35 mouse cellular contexts compared by ENCODE assay signal in the genomic region with DNA sequence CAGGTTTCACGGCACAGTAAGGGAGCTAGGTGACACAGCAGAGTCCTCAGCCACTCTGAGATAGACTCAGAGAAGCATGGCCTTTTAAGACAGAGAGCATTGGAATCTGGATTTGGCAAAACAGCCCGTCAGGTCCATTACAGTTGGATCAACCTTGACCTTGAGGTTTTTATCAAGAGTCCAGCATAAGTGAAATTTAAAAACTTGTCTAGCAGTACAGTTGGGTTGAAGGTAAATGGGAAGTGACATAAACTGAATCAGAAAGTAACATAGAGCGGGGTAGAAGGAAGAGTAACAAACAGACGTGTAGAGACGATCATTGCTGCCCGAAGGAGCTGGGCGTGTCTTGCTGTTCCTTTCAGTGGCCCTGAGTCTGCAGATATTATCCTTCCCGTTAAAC. TPM values are rescaled to one million over a fixed set of nuclear protein-coding genes. Genes with fewer than 3 reads are reported as not detected.
DNase-seq lines count a peak whose midpoint lies in the region; ATAC-seq and TF ChIP-seq lines count a peak whose summit lies in the region.
"Had no signal": no experiment of that assay in that cellular context is flagged by ENCODE, and none has a peak within 500 bp of the region (broad histone marks: within the 10 kb centered on the region; RNA-seq: fewer than 3 reads in every experiment).

No protein-coding gene starts in this region.

- no peak overlapping the region for H3K9ac ChIP-seq in intestine, embryonic 14.5 days (ENCODE audit: low read length)
- no peak overlapping the region for H3K9ac ChIP-seq in intestine, embryonic 16.5 days (ENCODE audit: low read depth, low read length)
- H3K9ac ChIP-seq in MEL (ENCODE audit: control insufficient read depth, low read depth, low read length, poor library complexity, severe bottlenecking), result peak overlapping the region; percentile 88
- no peak overlapping the region for H3K9ac ChIP-seq in hindbrain, embryonic 14.5 days
- H3K9ac ChIP-seq: embryonic facial prominence, embryonic 13.5 days; forebrain, embryonic 12.5 days; forebrain, embryonic 15.5 days; heart, embryonic 13.5 days; hindbrain, embryonic 12.5 days had no signal

- no peak for TF ChIP-seq CTCF in MEL (IDR thresholded peaks at IDR 0.05 in 2 of 3, conservative IDR thresholded peaks at IDR 0.05 in 1 of 3; ENCODE audit: control insufficient read depth in 1 of 3, insufficient read depth in 1 of 3, low read depth in 2 of 3, low read length in 3 of 3, poor library complexity in 1 of 3, severe bottlenecking in 1 of 3)
- no peak for TF ChIP-seq CTCF in small intestine, adult 2 months (IDR thresholded peaks at IDR 0.05; ENCODE audit: extremely low read depth, insufficient read length, insufficient replicate concordance, low read depth, low read length)

- H3K27me3 ChIP-seq in intestine, embryonic 14.5 days (replicated peaks; ENCODE audit: control insufficient read depth, insufficient read depth, low read length), result no peaks in the 10 kb centered on the region
- H3K27me3 ChIP-seq in intestine, embryonic 16.5 days (replicated peaks; ENCODE audit: control insufficient read depth, insufficient read depth, low read length), result no peaks in the 10 kb centered on the region
- H3K27me3 ChIP-seq in MEL (ENCODE audit: control insufficient read depth in 1 of 2, insufficient read depth in 2 of 2, low read length in 2 of 2), result no peaks in the 10 kb centered on the region
- no peaks in the 10 kb centered on the region for H3K27me3 ChIP-seq in small intestine, adult 2 months (ENCODE audit: control insufficient read depth, insufficient read depth, low read length)
- peaks cover 5% of the 10 kb centered on the region; the same call in 1 of the 2 replicates for H3K27me3 ChIP-seq in hindbrain, embryonic 14.5 days (ENCODE audit: control insufficient read depth, insufficient read depth, low read length)
- H3K27me3 ChIP-seq: forebrain, embryonic 15.5 days; heart, embryonic 13.5 days; hindbrain, embryonic 12.5 days; Patski had no signal

- no peak for ATAC-seq in intestine, embryonic 14.5 days (replicated peaks; ENCODE audit: low FRiP score, low TSS enrichment, low read depth)
- ATAC-seq in intestine, embryonic 16.5 days, result no peak
- ATAC-seq in hindbrain, embryonic 14.5 days (ENCODE audit: low FRiP score), result no peak
- ATAC-seq: CD4-positive, CD25-positive, alpha-beta regulatory T cell, adult 4 months; forebrain, embryonic 15.5 days; hindbrain, embryonic 16.5 days; inflammation-experienced regulatory T-cells, adult 6 months; Patski had no signal

- peaks cover 16% of the 10 kb centered on the region for H3K4me1 ChIP-seq in intestine, embryonic 14.5 days (replicated peaks; ENCODE audit: control insufficient read depth, insufficient read depth, low read length)
- peaks cover 12% of the 10 kb centered on the region for H3K4me1 ChIP-seq in intestine, embryonic 16.5 days (ENCODE audit: control insufficient read depth, insufficient read depth, low read length)
- H3K4me1 ChIP-seq in MEL (ENCODE audit: control insufficient read depth in 1 of 2, insufficient read depth in 2 of 2, low read length in 2 of 2), result peaks cover 0 to 8% of the 10 kb centered on the region in 2 experiments; a peak in 2 of 4 replicates
- peaks cover 22% of the 10 kb centered on the region; the same call in 1 of the 2 replicates for H3K4me1 ChIP-seq in small intestine, adult 2 months (ENCODE audit: control insufficient read depth, insufficient read depth, insufficient read length, low read length)
- H3K4me1 ChIP-seq in hindbrain, embryonic 14.5 days (replicated peaks; ENCODE audit: control insufficient read depth, insufficient read depth, low read length), result peaks cover 22% of the 10 kb centered on the region

- no peak overlapping the region for H3K4me3 ChIP-seq in intestine, embryonic 14.5 days (ENCODE audit: low read depth, low read length)
- H3K4me3 ChIP-seq in intestine, embryonic 16.5 days (ENCODE audit: low read length), result no peak overlapping the region
- H3K4me3 ChIP-seq in MEL (ENCODE audit: control insufficient read depth in 1 of 2, insufficient read depth in 1 of 2, low read depth in 2 of 2, low read length in 2 of 2), result peak overlapping the region; percentile 62 to 77
- H3K4me3 ChIP-seq in small intestine, adult 2 months (ENCODE audit: low read depth, low read length), result no peak overlapping the region
- no peak overlapping the region for H3K4me3 ChIP-seq in hindbrain, embryonic 14.5 days (replicated peaks; ENCODE audit: low read length)
- H3K4me3 ChIP-seq: embryonic facial prominence, embryonic 10.5 days; embryonic facial prominence, embryonic 13.5 days; erythroblast, embryonic 14.5 days; forebrain, embryonic 12.5 days; forebrain, embryonic 15.5 days; heart, embryonic 13.5 days; hindbrain, embryonic 12.5 days had no signal

- peaks cover 22% of the 10 kb centered on the region for H3K79me2 ChIP-seq in MEL (ENCODE audit: control insufficient read depth, insufficient read depth, low read length, poor library complexity)

- no peak overlapping the region for H3K4me2 ChIP-seq in intestine, embryonic 14.5 days (ENCODE audit: low read length)
- no peak overlapping the region for H3K4me2 ChIP-seq in intestine, embryonic 16.5 days (ENCODE audit: low read depth, low read length)
- H3K4me2 ChIP-seq in hindbrain, embryonic 14.5 days (replicated peaks), result no peak overlapping the region
- H3K4me2 ChIP-seq: embryonic facial prominence, embryonic 13.5 days; forebrain, embryonic 12.5 days; forebrain, embryonic 15.5 days; heart, embryonic 13.5 days; hindbrain, embryonic 12.5 days had no signal

- H3K36me3 ChIP-seq in intestine, embryonic 14.5 days (ENCODE audit: control insufficient read depth, insufficient read depth, low read length), result no peaks in the 10 kb centered on the region
- no peaks in the 10 kb centered on the region for H3K36me3 ChIP-seq in intestine, embryonic 16.5 days (ENCODE audit: control insufficient read depth, insufficient read depth, low read length)
- peaks cover 0 to 2% of the 10 kb centered on the region in 2 experiments; a peak in 1 of 4 replicates for H3K36me3 ChIP-seq in MEL (ENCODE audit: control insufficient read depth in 1 of 2, insufficient read depth in 2 of 2, low read length in 2 of 2)
- no peaks in the 10 kb centered on the region for H3K36me3 ChIP-seq in small intestine, adult 2 months (ENCODE audit: control insufficient read depth, insufficient read depth, low read length)
- H3K36me3 ChIP-seq in hindbrain, embryonic 14.5 days (replicated peaks; ENCODE audit: control insufficient read depth, insufficient read depth), result no peaks in the 10 kb centered on the region
- H3K36me3 ChIP-seq: embryonic facial prominence, embryonic 13.5 days; forebrain, embryonic 12.5 days; forebrain, embryonic 15.5 days; heart, embryonic 13.5 days; hindbrain, embryonic 12.5 days had no signal

- TF ChIP-seq RAD21 in MEL (IDR thresholded peaks at IDR 0.05; ENCODE audit: low read depth, low read length), result no peak

- peak in 1 of 2 experiments; percentile 44; a peak in 2 of 4 replicates for TF ChIP-seq POLR2A in MEL (IDR thresholded peaks at IDR 0.05; ENCODE audit: control insufficient read depth in 1 of 2, insufficient read depth in 1 of 2, low read depth in 1 of 2, low read length in 2 of 2, poor library complexity in 1 of 2)
- no peak for TF ChIP-seq POLR2A in small intestine, adult 2 months (IDR thresholded peaks at IDR 0.05; ENCODE audit: low read depth, low read length)

- no peak overlapping the region for H3K27ac ChIP-seq in intestine, embryonic 14.5 days (ENCODE audit: low read depth)
- H3K27ac ChIP-seq in intestine, embryonic 16.5 days (ENCODE audit: low read length), result no peak overlapping the region
- peak overlapping the region; percentile 37 for H3K27ac ChIP-seq in MEL (ENCODE audit: control insufficient read depth, low read depth, low read length)
- peak overlapping the region; percentile 99 for H3K27ac ChIP-seq in small intestine, adult 2 months (ENCODE audit: insufficient read depth, low read depth, low read length)
- H3K27ac ChIP-seq in hindbrain, embryonic 14.5 days, result no peak overlapping the region
- H3K27ac ChIP-seq: embryonic facial prominence, embryonic 10.5 days; embryonic facial prominence, embryonic 13.5 days; forebrain, embryonic 12.5 days; forebrain, embryonic 15.5 days; heart, embryonic 13.5 days; hindbrain, embryonic 12.5 days had no signal

- WGBS in intestine, embryonic 14.5 days, result 83% methylated on average over 8 of the region's 8 CpGs
- WGBS in intestine, embryonic 16.5 days, result 71% methylated on average over 8 of the region's 8 CpGs
- WGBS in small intestine, adult 2 months, result 39% methylated on average over 8 of the region's 8 CpGs
- 88% methylated on average over 8 of the region's 8 CpGs for WGBS in hindbrain, embryonic 14.5 days

- peak; percentile 31 for DNase-seq in intestine, embryonic 14.5 days (ENCODE audit: low spot score)
- DNase-seq in A20 (ENCODE audit: low read depth, low spot score) (peak; percentile 84), MEL (ENCODE audit: low read depth, low spot score) (peak; percentile 75)
- DNase-seq in hindbrain, embryonic 14.5 days (ENCODE audit: low spot score), result no peak
- DNase-seq in cerebellum, adult 9-11 months, result no peak
- DNase-seq: adrenal gland, postnatal 14 days; cerebellum, adult 11 months; cerebellum, adult 2 months; cerebellum, postnatal 10 days; cerebellum, postnatal 36 days; embryo, embryonic 11 days; gastrocnemius, postnatal 25 days; heart, adult 18-20 months; heart, postnatal 14 days; heart, postnatal 4 days; kidney, adult 8-10 months had no signal

- TF ChIP-seq EP300 in MEL (IDR thresholded peaks at IDR 0.05; ENCODE audit: low read depth in 1 of 2, low read length in 2 of 2), result no peak

- H3K9me3 ChIP-seq in intestine, embryonic 14.5 days (ENCODE audit: control insufficient read depth, low read length), result no peaks in the 10 kb centered on the region
- H3K9me3 ChIP-seq in intestine, embryonic 16.5 days (ENCODE audit: control insufficient read depth, low read length), result no peaks in the 10 kb centered on the region
- no peaks in the 10 kb centered on the region for H3K9me3 ChIP-seq in MEL (replicated peaks; ENCODE audit: insufficient read depth, low read length)
- no peaks in the 10 kb centered on the region for H3K9me3 ChIP-seq in hindbrain, embryonic 14.5 days (ENCODE audit: control insufficient read depth, low read length)
- H3K9me3 ChIP-seq: embryonic facial prominence, embryonic 10.5 days; embryonic facial prominence, embryonic 13.5 days; forebrain, embryonic 12.5 days; forebrain, embryonic 15.5 days; heart, embryonic 13.5 days; hindbrain, embryonic 12.5 days had no signal

RNA-seq across cellular contexts. Expression of gene Txn1, which starts 2.8 kb away (rescaled TPM):
- polyA plus RNA-seq in intestine, embryonic 14.5 days (2014; fragmentation: Nextera tagmentation; extraction: Ambion mirVana), result 551 and 575 TPM in 2 replicates
- polyA plus RNA-seq in intestine, embryonic 16.5 days (2015; fragmentation: Nextera tagmentation; extraction: Ambion mirVana), result 666 and 671 TPM in 2 replicates
- 366 and 487 TPM in 2 replicates for total RNA-seq in MEL (2012; rRNA removed)
- polyA plus RNA-seq in MEL (2012; ENCODE audit: insufficient read depth in 1 of 2, insufficient read length in 2 of 2, low read depth in 1 of 2, low replicate concordance in 2 of 2, missing spikeins in 1 of 2), result 100 to 1,000 TPM in 1 of 2 experiments, not detected in 1; 395 TPM
- 67.4 and 181 TPM in 2 replicates for polyA plus RNA-seq in small intestine, adult 2 months (2012; rRNA removed)
- 300 and 316 TPM in 2 replicates for polyA plus RNA-seq in hindbrain, embryonic 14.5 days (2014; fragmentation: Nextera tagmentation; extraction: Ambion mirVana)

RNA-seq across cellular contexts. Expression of gene D630039A03Rik, which starts 43.0 kb away (rescaled TPM):
- polyA plus RNA-seq in intestine, embryonic 14.5 days (2014; fragmentation: Nextera tagmentation; extraction: Ambion mirVana), result 5.7 and 6.1 TPM in 2 replicates
- polyA plus RNA-seq in intestine, embryonic 16.5 days (2015; fragmentation: Nextera tagmentation; extraction: Ambion mirVana), result 13.3 and 14.1 TPM in 2 replicates
- not detected in 2 replicates for total RNA-seq in MEL (2012; rRNA removed)
- polyA plus RNA-seq in MEL (2012; ENCODE audit: insufficient read depth in 1 of 2, insufficient read length in 2 of 2, low read depth in 1 of 2, low replicate concordance in 2 of 2, missing spikeins in 1 of 2), result not detected
- polyA plus RNA-seq in small intestine, adult 2 months (2012; rRNA removed), result 3.2 and 13.4 TPM in 2 replicates
- 0.07 and 0.21 TPM in 2 replicates for polyA plus RNA-seq in hindbrain, embryonic 14.5 days (2014; fragmentation: Nextera tagmentation; extraction: Ambion mirVana)
- total RNA-seq: gastrocnemius, postnatal 25 days; heart, postnatal 4 days had no signal
- polyA plus RNA-seq: erythroblast, embryonic 14.5 days; forebrain, embryonic 12.5 days; forebrain, embryonic 15.5 days had no signal

RNA-seq across cellular contexts. Expression of gene Txndc8, which starts 49.9 kb away (rescaled TPM):
- not detected in 2 replicates for polyA plus RNA-seq in intestine, embryonic 14.5 days (2014; fragmentation: Nextera tagmentation; extraction: Ambion mirVana)
- polyA plus RNA-seq in intestine, embryonic 16.5 days (2015; fragmentation: Nextera tagmentation; extraction: Ambion mirVana), result not detected in 2 replicates
- total RNA-seq in MEL (2012; rRNA removed), result not detected in 2 replicates
- polyA plus RNA-seq in MEL (2012; ENCODE audit: insufficient read depth in 1 of 2, insufficient read length in 2 of 2, low read depth in 1 of 2, low replicate concordance in 2 of 2, missing spikeins in 1 of 2), result not detected
- not detected in 2 replicates for polyA plus RNA-seq in small intestine, adult 2 months (2012; rRNA removed)
- polyA plus RNA-seq in hindbrain, embryonic 14.5 days (2014; fragmentation: Nextera tagmentation; extraction: Ambion mirVana), result not detected in 2 replicates
- total RNA-seq: adrenal gland, adult 18-20 months; adrenal gland, postnatal 14 days; ES-E14; gastrocnemius, adult 8-10 months; gastrocnemius, postnatal 25 days; heart, adult 18-20 months; heart, postnatal 14 days; heart, postnatal 4 days had no signal
- polyA plus RNA-seq: C2C12; CD4-positive, CD25-positive, alpha-beta regulatory T cell, adult 4 months; cerebellum, adult 2 months; cortical plate, adult 2 months; embryonic facial prominence, embryonic 10.5 days; embryonic facial prominence, embryonic 13.5 days; erythroblast, embryonic 14.5 days; forebrain, embryonic 12.5 days; forebrain, embryonic 15.5 days; heart, embryonic 13.5 days; heart, embryonic 16.5 days; hindbrain, embryonic 12.5 days; hindbrain, embryonic 16.5 days; inflammation-experienced regulatory T-cells, adult 6 months; Patski had no signal

Comparison
In these comparisons a context has a peak if more than half of its experiments do, and no peak if none do; other contexts are left out.
1. DNase-seq: peak in intestine, embryonic 14.5 days (single experiment), A20 (single experiment) and MEL (single experiment); none in hindbrain, embryonic 14.5 days (single experiment) and cerebellum, adult 9-11 months (single experiment).
2. H3K27ac ChIP-seq: peak in MEL (single experiment) and small intestine, adult 2 months (single experiment); none in intestine, embryonic 14.5 days (single experiment), intestine, embryonic 16.5 days (single experiment) and hindbrain, embryonic 14.5 days (single experiment).
3. H3K4me3 ChIP-seq: peak in MEL (2 of 2); none in intestine, embryonic 14.5 days (single experiment), intestine, embryonic 16.5 days (single experiment), small intestine, adult 2 months (single experiment) and hindbrain, embryonic 14.5 days (single experiment).